Comparison of ENCODE assay signal across 20 mouse cellular contexts in the genomic region with DNA sequence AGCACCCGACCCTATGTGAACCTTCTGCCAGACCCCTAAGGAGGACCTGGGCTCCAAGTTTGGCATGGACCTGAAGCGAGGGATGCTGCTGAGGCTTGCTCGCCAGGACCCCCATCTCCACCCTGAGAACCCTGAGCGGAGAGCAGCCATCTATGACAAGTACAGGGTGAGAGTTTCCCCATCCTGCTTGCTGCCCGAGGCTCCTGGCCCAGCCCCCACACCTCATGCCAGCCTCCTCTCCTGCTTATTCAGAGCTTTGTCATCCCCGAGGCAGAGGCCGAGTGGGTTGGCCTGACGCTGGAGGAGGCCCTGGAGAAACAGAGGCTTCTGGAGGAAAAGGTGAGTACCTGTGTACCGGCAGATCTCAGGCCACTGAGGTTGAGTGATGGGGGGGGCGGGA. TPM values are rescaled to one million over a fixed set of nuclear protein-coding genes. Genes with fewer than 3 reads are reported as not detected.
DNase-seq lines count a peak whose midpoint lies in the region; ATAC-seq and TF ChIP-seq lines count a peak whose summit lies in the region.
"Had no signal": no experiment of that assay in that cellular context is flagged by ENCODE, and none has a peak within 500 bp of the region (broad histone marks: within the 10 kb centered on the region; RNA-seq: fewer than 3 reads in every experiment).

No protein-coding gene starts in this region.

- no peak for DNase-seq in forebrain, embryonic 14.5 days (ENCODE audit: low spot score)
- DNase-seq in liver, embryonic 11.5 days (ENCODE audit: low spot score): no peak
- DNase-seq in midbrain, postnatal 0 days (ENCODE audit: low spot score): no peak
- no peak for DNase-seq in c-Kit-positive CD71-positive TER-119-positive erythroid progenitor cells, embryonic 14.5 days (ENCODE audit: low spot score)
- DNase-seq: adrenal gland, adult 8-10 months; adrenal gland, postnatal 36 days; cerebellum, adult 11-12 months; cerebellum, postnatal 10 days; embryo, embryonic 11 days; gastrocnemius, postnatal 36 days; heart, postnatal 10 days had no signal

- H3K27me3 ChIP-seq in forebrain, embryonic 13.5 days: no peaks in the 10 kb centered on the region
- no peaks in the 10 kb centered on the region for H3K27me3 ChIP-seq in forebrain, embryonic 14.5 days (replicated peaks; ENCODE audit: control insufficient read depth, insufficient read depth, low read length)
- no peaks in the 10 kb centered on the region for H3K27me3 ChIP-seq in liver, embryonic 12.5 days (replicated peaks)
- no peaks in the 10 kb centered on the region for H3K27me3 ChIP-seq in liver, embryonic 11.5 days (replicated peaks; ENCODE audit: control insufficient read depth, insufficient read depth, low read length)
- peaks cover 14% of the 10 kb centered on the region; the same call in 1 of the 2 replicates for H3K27me3 ChIP-seq in midbrain, embryonic 13.5 days
- no peaks in the 10 kb centered on the region for H3K27me3 ChIP-seq in midbrain, postnatal 0 days (ENCODE audit: insufficient read depth, low read length)
- H3K27me3 ChIP-seq: embryonic facial prominence, embryonic 12.5 days; forebrain, embryonic 15.5 days; hindbrain, embryonic 15.5 days had no signal

- H3K36me3 ChIP-seq in forebrain, embryonic 13.5 days (ENCODE audit: poor library complexity, severe bottlenecking): peaks cover 53% of the 10 kb centered on the region
- H3K36me3 ChIP-seq in forebrain, embryonic 14.5 days (ENCODE audit: control insufficient read depth, insufficient read depth, low read length): peaks cover 51% of the 10 kb centered on the region
- peaks cover 53% of the 10 kb centered on the region for H3K36me3 ChIP-seq in liver, embryonic 12.5 days
- H3K36me3 ChIP-seq in liver, embryonic 11.5 days (ENCODE audit: control insufficient read depth, insufficient read depth, low read length): peaks cover 35% of the 10 kb centered on the region
- peaks cover 50% of the 10 kb centered on the region for H3K36me3 ChIP-seq in midbrain, embryonic 13.5 days
- H3K36me3 ChIP-seq in midbrain, postnatal 0 days (ENCODE audit: insufficient read depth, low read length): peaks cover 37% of the 10 kb centered on the region

- H3K4me1 ChIP-seq in forebrain, embryonic 13.5 days: peaks cover 22% of the 10 kb centered on the region
- H3K4me1 ChIP-seq in forebrain, embryonic 14.5 days (ENCODE audit: control insufficient read depth, insufficient read depth, low read length): peaks cover 8% of the 10 kb centered on the region
- H3K4me1 ChIP-seq in liver, embryonic 12.5 days: peaks cover 24% of the 10 kb centered on the region
- H3K4me1 ChIP-seq in liver, embryonic 11.5 days (replicated peaks; ENCODE audit: control insufficient read depth, insufficient read depth, low read length): peaks cover 10% of the 10 kb centered on the region
- H3K4me1 ChIP-seq in midbrain, embryonic 13.5 days (replicated peaks): peaks cover 22% of the 10 kb centered on the region
- peaks cover 7% of the 10 kb centered on the region; the same call in 1 of the 2 replicates for H3K4me1 ChIP-seq in midbrain, postnatal 0 days (ENCODE audit: insufficient read depth, low read length)

- TF ChIP-seq CTCF in midbrain, postnatal 0 days (IDR thresholded peaks at IDR 0.05): no peak

- ATAC-seq in forebrain, embryonic 13.5 days: no peak
- ATAC-seq in forebrain, embryonic 14.5 days: no peak
- no peak for ATAC-seq in liver, embryonic 12.5 days
- no peak for ATAC-seq in liver, embryonic 11.5 days (replicated peaks; ENCODE audit: low FRiP score)
- ATAC-seq in midbrain, embryonic 13.5 days: no peak
- no peak for ATAC-seq in midbrain, postnatal 0 days (ENCODE audit: low FRiP score)
- ATAC-seq: forebrain, embryonic 15.5 days; intestine, postnatal 0 days had no signal

- H3K9me3 ChIP-seq in forebrain, embryonic 13.5 days (replicated peaks): no peaks in the 10 kb centered on the region
- no peaks in the 10 kb centered on the region for H3K9me3 ChIP-seq in forebrain, embryonic 14.5 days (replicated peaks; ENCODE audit: control insufficient read depth, low read length)
- H3K9me3 ChIP-seq in liver, embryonic 12.5 days (replicated peaks): no peaks in the 10 kb centered on the region
- no peaks in the 10 kb centered on the region for H3K9me3 ChIP-seq in liver, embryonic 11.5 days (ENCODE audit: control insufficient read depth, low read length)
- H3K9me3 ChIP-seq in midbrain, embryonic 13.5 days: no peaks in the 10 kb centered on the region
- no peaks in the 10 kb centered on the region for H3K9me3 ChIP-seq in midbrain, postnatal 0 days (ENCODE audit: low read length)
- H3K9me3 ChIP-seq: embryonic facial prominence, embryonic 12.5 days; forebrain, embryonic 15.5 days; G1E; heart, embryonic 10.5 days; hindbrain, embryonic 15.5 days had no signal

- no peak overlapping the region for H3K27ac ChIP-seq in forebrain, embryonic 13.5 days
- H3K27ac ChIP-seq in forebrain, embryonic 14.5 days (ENCODE audit: low read depth, low read length): no peak overlapping the region
- H3K27ac ChIP-seq in liver, embryonic 12.5 days: no peak overlapping the region
- no peak overlapping the region for H3K27ac ChIP-seq in liver, embryonic 11.5 days (ENCODE audit: low read depth, low read length)
- no peak overlapping the region for H3K27ac ChIP-seq in midbrain, embryonic 13.5 days
- no peak overlapping the region for H3K27ac ChIP-seq in midbrain, postnatal 0 days (ENCODE audit: low read depth, low read length)
- H3K27ac ChIP-seq: embryonic facial prominence, embryonic 12.5 days; forebrain, embryonic 15.5 days; heart, embryonic 10.5 days; hindbrain, embryonic 15.5 days had no signal

- H3K4me3 ChIP-seq in forebrain, embryonic 13.5 days: no peak overlapping the region
- H3K4me3 ChIP-seq in forebrain, embryonic 14.5 days (ENCODE audit: low read depth, low read length): no peak overlapping the region
- no peak overlapping the region for H3K4me3 ChIP-seq in liver, embryonic 12.5 days
- H3K4me3 ChIP-seq in liver, embryonic 11.5 days (ENCODE audit: low read depth, low read length): no peak overlapping the region
- H3K4me3 ChIP-seq in midbrain, embryonic 13.5 days (replicated peaks): no peak overlapping the region
- H3K4me3 ChIP-seq in midbrain, postnatal 0 days (ENCODE audit: low read depth, low read length): no peak overlapping the region

- WGBS in forebrain, embryonic 13.5 days: 88% methylated on average over 10 of the region's 10 CpGs
- 92% methylated on average over 10 of the region's 10 CpGs for WGBS in forebrain, embryonic 14.5 days
- 94% methylated on average over 10 of the region's 10 CpGs for WGBS in liver, embryonic 12.5 days (ENCODE audit: insufficient replicate concordance)
- 94% methylated on average over 10 of the region's 10 CpGs for WGBS in liver, embryonic 11.5 days
- WGBS in midbrain, embryonic 13.5 days: 92% methylated on average over 10 of the region's 10 CpGs
- WGBS in midbrain, postnatal 0 days: 91% methylated on average over 10 of the region's 10 CpGs

- H3K4me2 ChIP-seq in forebrain, embryonic 13.5 days: 0 out of 2 replicates have a peak overlapping the region, but pooled peaks have one; percentile 80
- H3K4me2 ChIP-seq in forebrain, embryonic 14.5 days (ENCODE audit: low read length): no peak overlapping the region
- peak overlapping the region; percentile 84 for H3K4me2 ChIP-seq in liver, embryonic 12.5 days
- no peak overlapping the region for H3K4me2 ChIP-seq in liver, embryonic 11.5 days
- H3K4me2 ChIP-seq in midbrain, embryonic 13.5 days (replicated peaks): 0 out of 2 replicates have a peak overlapping the region, but pooled peaks have one; percentile 9
- no peak overlapping the region for H3K4me2 ChIP-seq in midbrain, postnatal 0 days (ENCODE audit: low read depth, low read length, poor library complexity, severe bottlenecking)

- H3K9ac ChIP-seq in forebrain, embryonic 13.5 days: no peak overlapping the region
- H3K9ac ChIP-seq in forebrain, embryonic 14.5 days (ENCODE audit: low read length): no peak overlapping the region
- H3K9ac ChIP-seq in liver, embryonic 12.5 days: no peak overlapping the region
- H3K9ac ChIP-seq in liver, embryonic 11.5 days (ENCODE audit: low read depth, low read length): no peak overlapping the region
- H3K9ac ChIP-seq in midbrain, embryonic 13.5 days (replicated peaks): no peak overlapping the region
- no peak overlapping the region for H3K9ac ChIP-seq in midbrain, postnatal 0 days (replicated peaks; ENCODE audit: low read length, poor library complexity, severe bottlenecking)
- H3K9ac ChIP-seq: embryonic facial prominence, embryonic 12.5 days; hindbrain, embryonic 15.5 days had no signal

RNA-seq across cellular contexts. Expression of gene Mrpl28, which starts 1.9 kb away (rescaled TPM):
- 230 and 241 TPM in 2 replicates for polyA plus RNA-seq in forebrain, embryonic 13.5 days (2015; fragmentation: Nextera tagmentation; extraction: Ambion mirVana)
- polyA plus RNA-seq in forebrain, embryonic 14.5 days (2014; fragmentation: Nextera tagmentation; extraction: Ambion mirVana): 242 and 250 TPM in 2 replicates
- polyA plus RNA-seq in liver, embryonic 12.5 days (2016; fragmentation: Nextera tagmentation; extraction: Ambion mirVana): 162 and 174 TPM in 2 replicates
- polyA plus RNA-seq in liver, embryonic 11.5 days (2014; fragmentation: Nextera tagmentation; extraction: Ambion mirVana): 253 TPM in 2 replicates
- 182 and 191 TPM in 2 replicates for polyA plus RNA-seq in midbrain, embryonic 13.5 days (2015; fragmentation: Nextera tagmentation; extraction: Ambion mirVana)
- 95.0 and 117 TPM in 2 replicates for total RNA-seq in midbrain, postnatal 0 days (2014; rRNA removed)
- polyA plus RNA-seq in midbrain, postnatal 0 days (2015; fragmentation: Nextera tagmentation; extraction: Ambion mirVana): 165 and 179 TPM in 2 replicates

RNA-seq across cellular contexts. Expression of gene Tmem8, which starts 12.1 kb away (rescaled TPM):
- 1.5 and 1.9 TPM in 2 replicates for polyA plus RNA-seq in forebrain, embryonic 13.5 days (2015; fragmentation: Nextera tagmentation; extraction: Ambion mirVana)
- polyA plus RNA-seq in forebrain, embryonic 14.5 days (2014; fragmentation: Nextera tagmentation; extraction: Ambion mirVana): 1.5 and 1.9 TPM in 2 replicates
- polyA plus RNA-seq in liver, embryonic 12.5 days (2016; fragmentation: Nextera tagmentation; extraction: Ambion mirVana): 1.9 and 2.2 TPM in 2 replicates
- polyA plus RNA-seq in liver, embryonic 11.5 days (2014; fragmentation: Nextera tagmentation; extraction: Ambion mirVana): 1.6 and 2.1 TPM in 2 replicates
- polyA plus RNA-seq in midbrain, embryonic 13.5 days (2015; fragmentation: Nextera tagmentation; extraction: Ambion mirVana): 2.4 and 2.6 TPM in 2 replicates
- total RNA-seq in midbrain, postnatal 0 days (2014; rRNA removed): 9.0 and 9.5 TPM in 2 replicates
- 3.5 TPM in 2 replicates for polyA plus RNA-seq in midbrain, postnatal 0 days (2015; fragmentation: Nextera tagmentation; extraction: Ambion mirVana)

RNA-seq across cellular contexts. Expression of gene Axin1, which starts 13.3 kb away (rescaled TPM):
- polyA plus RNA-seq in forebrain, embryonic 13.5 days (2015; fragmentation: Nextera tagmentation; extraction: Ambion mirVana): 9.3 and 12.1 TPM in 2 replicates
- polyA plus RNA-seq in forebrain, embryonic 14.5 days (2014; fragmentation: Nextera tagmentation; extraction: Ambion mirVana): 10.3 and 11.0 TPM in 2 replicates
- 15.2 and 16.4 TPM in 2 replicates for polyA plus RNA-seq in liver, embryonic 12.5 days (2016; fragmentation: Nextera tagmentation; extraction: Ambion mirVana)
- polyA plus RNA-seq in liver, embryonic 11.5 days (2014; fragmentation: Nextera tagmentation; extraction: Ambion mirVana): 12.8 and 13.1 TPM in 2 replicates
- polyA plus RNA-seq in midbrain, embryonic 13.5 days (2015; fragmentation: Nextera tagmentation; extraction: Ambion mirVana): 17.3 and 21.6 TPM in 2 replicates
- total RNA-seq in midbrain, postnatal 0 days (2014; rRNA removed): 27.2 and 30.0 TPM in 2 replicates
- polyA plus RNA-seq in midbrain, postnatal 0 days (2015; fragmentation: Nextera tagmentation; extraction: Ambion mirVana): 18.5 and 21.0 TPM in 2 replicates

RNA-seq across cellular contexts. Expression of gene Nme4, which starts 29.8 kb away (rescaled TPM):
- 53.0 and 55.8 TPM in 2 replicates for polyA plus RNA-seq in forebrain, embryonic 13.5 days (2015; fragmentation: Nextera tagmentation; extraction: Ambion mirVana)
- 31.3 and 40.0 TPM in 2 replicates for polyA plus RNA-seq in forebrain, embryonic 14.5 days (2014; fragmentation: Nextera tagmentation; extraction: Ambion mirVana)
- polyA plus RNA-seq in liver, embryonic 12.5 days (2016; fragmentation: Nextera tagmentation; extraction: Ambion mirVana): 65.9 and 68.3 TPM in 2 replicates
- polyA plus RNA-seq in liver, embryonic 11.5 days (2014; fragmentation: Nextera tagmentation; extraction: Ambion mirVana): 111 and 120 TPM in 2 replicates
- polyA plus RNA-seq in midbrain, embryonic 13.5 days (2015; fragmentation: Nextera tagmentation; extraction: Ambion mirVana): 31.8 and 36.8 TPM in 2 replicates
- 6.4 and 7.7 TPM in 2 replicates for total RNA-seq in midbrain, postnatal 0 days (2014; rRNA removed)
- polyA plus RNA-seq in midbrain, postnatal 0 days (2015; fragmentation: Nextera tagmentation; extraction: Ambion mirVana): 9.2 and 10.2 TPM in 2 replicates

RNA-seq across cellular contexts. Expression of gene Decr2, which starts 35.1 kb away (rescaled TPM):
- polyA plus RNA-seq in forebrain, embryonic 13.5 days (2015; fragmentation: Nextera tagmentation; extraction: Ambion mirVana): 25.8 and 25.9 TPM in 2 replicates
- polyA plus RNA-seq in forebrain, embryonic 14.5 days (2014; fragmentation: Nextera tagmentation; extraction: Ambion mirVana): 13.6 and 14.4 TPM in 2 replicates
- polyA plus RNA-seq in liver, embryonic 12.5 days (2016; fragmentation: Nextera tagmentation; extraction: Ambion mirVana): 12.0 and 13.2 TPM in 2 replicates
- 18.2 and 20.1 TPM in 2 replicates for polyA plus RNA-seq in liver, embryonic 11.5 days (2014; fragmentation: Nextera tagmentation; extraction: Ambion mirVana)
- polyA plus RNA-seq in midbrain, embryonic 13.5 days (2015; fragmentation: Nextera tagmentation; extraction: Ambion mirVana): 27.0 and 28.2 TPM in 2 replicates
- 38.0 and 41.1 TPM in 2 replicates for total RNA-seq in midbrain, postnatal 0 days (2014; rRNA removed)
- polyA plus RNA-seq in midbrain, postnatal 0 days (2015; fragmentation: Nextera tagmentation; extraction: Ambion mirVana): 42.3 and 44.4 TPM in 2 replicates

Comparison
In these comparisons a context has a peak if more than half of its experiments do, and no peak if none do; other contexts are left out.
1. H3K4me2 ChIP-seq: peak in forebrain, embryonic 13.5 days (single experiment), liver, embryonic 12.5 days (single experiment) and midbrain, embryonic 13.5 days (single experiment); none in forebrain, embryonic 14.5 days (single experiment), liver, embryonic 11.5 days (single experiment) and midbrain, postnatal 0 days (single experiment).